Mouse (Mus musculus) heart, embryonic 11.5 days (tissue): ENCODE data around the gene Cdc42se1. TPM values are rescaled to one million over a fixed set of nuclear protein-coding genes. Genes with fewer than 3 reads are reported as not detected.

Experiments
- ATAC-seq: fragments of 200-750 bp; cut with Nextera tagmentation; replicated peaks from 2 replicates; pipeline ENCODE4 v1.8.0; 2017; ENCODE audit warnings: moderate library complexity; ENCODE audit not compliant: insufficient number of reproducible peaks, low FRiP score, low TSS enrichment
- H3K27ac ChIP-seq: fragments of 300-500 bp; sonication (generic); 2 replicates; pipeline ENCODE4 v1.5.1; 2014; ENCODE audit warnings: mild to moderate bottlenecking, low read depth, low read length
- H3K27me3 ChIP-seq: fragments of 300-500 bp; sonication (generic); 2 replicates; pipeline ENCODE4 v1.6.1; 2014; ENCODE audit warnings: mild to moderate bottlenecking, low read length, mixed read lengths; ENCODE audit not compliant: control insufficient read depth, insufficient read depth
- H3K36me3 ChIP-seq: fragments of 300-500 bp; sonication (generic); 2 replicates; pipeline ENCODE4 v1.6.1; 2014; ENCODE audit warnings: mild to moderate bottlenecking, low read length, moderate library complexity, mixed read lengths; ENCODE audit not compliant: control insufficient read depth, insufficient read depth
- H3K4me1 ChIP-seq: fragments of 300-500 bp; sonication (generic); 2 replicates; pipeline ENCODE4 v1.6.1; 2014; ENCODE audit warnings: low read length; ENCODE audit not compliant: control insufficient read depth, insufficient read depth
- H3K4me2 ChIP-seq: fragments of 300-500 bp; sonication (generic); 2 replicates; pipeline ENCODE4 v1.6.1; 2014; ENCODE audit warnings: mild to moderate bottlenecking, moderate library complexity
- H3K4me3 ChIP-seq: fragments of 300-500 bp; sonication (generic); 2 replicates; pipeline ENCODE4 v1.5.1; 2014; ENCODE audit warnings: low read depth, low read length
- H3K9ac ChIP-seq: fragments of 300-500 bp; sonication (generic); 2 replicates; pipeline ENCODE4 v1.6.1; 2014; ENCODE audit warnings: mild to moderate bottlenecking, low read depth, low read length, moderate library complexity
- H3K9me3 ChIP-seq: fragments of 300-500 bp; sonication (generic); replicated peaks from 2 replicates; pipeline ENCODE4 v1.6.1; 2016; ENCODE audit warnings: low read length; ENCODE audit not compliant: control insufficient read depth
- WGBS: fragments of 180-500 bp; shearing (Covaris S2); extraction: QIAGEN DNeasy Blood & Tissue Kit; methylation state at CpG from one replicate; pipeline ENCODE4 v1.1.7; 2014; ENCODE audit not compliant: insufficient replicate concordance; 5-methylcytosine and 5-hydroxymethylcytosine counted together
- polyA plus RNA-seq: library from polyadenylated mRNA; unstranded; fragments of >200 nt; fragmentation: Nextera tagmentation; extraction: Ambion mirVana; gene quantifications from 2 replicates; pipeline ENCODE4 v1.2.1, GENCODE M21; 2014

Cdc42se1 gene
- polyA plus RNA-seq, 1 experiment from 2014 or later: 62.3 TPM

- no peaks in the 10 kb centered on the region for H3K4me1 ChIP-seq
- WGBS: 22% methylated on average over 4 of the region's 4 CpGs
- peak overlapping the region; percentile 64 for H3K4me3 ChIP-seq
- no peak; the same call in 1 of the 2 replicates for ATAC-seq
- H3K9ac ChIP-seq: peak overlapping the region; percentile 86
- peak overlapping the region; percentile 97 for H3K27ac ChIP-seq
- no peaks in the 10 kb centered on the region for H3K27me3 ChIP-seq
- H3K9me3 ChIP-seq: no peaks in the 10 kb centered on the region
- peaks cover 7% of the 10 kb centered on the region; the same call in 1 of the 2 replicates for H3K36me3 ChIP-seq
- peak overlapping the region; percentile 70 for H3K4me2 ChIP-seq
These were observed 11.8 kb upstream of the Cdc42se1 start for GRCm38 (mm10) chr3:95216655-95217254.

- Histone ChIP-seq H3K4me2 (peak within 1 kb of the TSS; percentile 70), H3K4me3 (peak within 1 kb of the TSS; percentile 64), H3K36me3 (peaks cover 7% of the 10 kb centered on the region; the same call in 1 of the 2 replicates), H3K9ac (peak within 1 kb of the TSS; percentile 86), H3K27me3 (no peaks in the 10 kb centered on the region), H3K4me1 (no peaks in the 10 kb centered on the region), H3K27ac (peak within 1 kb of the TSS; percentile 97), H3K9me3 (no peaks in the 10 kb centered on the region)
- ATAC-seq: peak; percentile 89
- under 1% methylated on average over 54 of the region's 56 CpGs for WGBS
These were observed 11.0 kb upstream of the Cdc42se1 start, which contains the start of gene Gabpb2 for GRCm38 (mm10) chr3:95217255-95218134. TSS of gene Gabpb2 (minus strand) at chr3:95217916.

- Histone ChIP-seq H3K4me1 (no peaks in the 10 kb centered on the region), H3K27ac (peak overlapping the region; percentile 97), H3K9me3 (no peaks in the 10 kb centered on the region), H3K36me3 (peaks cover 15% of the 10 kb centered on the region), H3K4me2 (peak overlapping the region; percentile 70), H3K9ac (peak overlapping the region; percentile 86), H3K4me3 (peak overlapping the region; percentile 64), H3K27me3 (no peaks in the 10 kb centered on the region)
- WGBS: 68% methylated on average over 6 of the region's 6 CpGs
- no peak for ATAC-seq
These were observed 9.9 kb upstream of the Cdc42se1 start for GRCm38 (mm10) chr3:95218466-95219137.

GRCm38 (mm10) chr3:95223041-95223440 is 5.5 kb upstream of the Cdc42se1 start:
- WGBS: 82% methylated on average over 2 of the region's 2 CpGs
- ATAC-seq: no peak
- H3K27ac ChIP-seq: no peak overlapping the region
- H3K27me3 ChIP-seq: no peaks in the 10 kb centered on the region
- H3K9ac ChIP-seq: no peak overlapping the region
- H3K36me3 ChIP-seq: peaks cover 16% of the 10 kb centered on the region
- no peak overlapping the region for H3K4me3 ChIP-seq
- H3K9me3 ChIP-seq: no peaks in the 10 kb centered on the region
- no peak overlapping the region for H3K4me2 ChIP-seq
- peaks cover 9% of the 10 kb centered on the region; the same call in 1 of the 2 replicates for H3K4me1 ChIP-seq

DNA sequence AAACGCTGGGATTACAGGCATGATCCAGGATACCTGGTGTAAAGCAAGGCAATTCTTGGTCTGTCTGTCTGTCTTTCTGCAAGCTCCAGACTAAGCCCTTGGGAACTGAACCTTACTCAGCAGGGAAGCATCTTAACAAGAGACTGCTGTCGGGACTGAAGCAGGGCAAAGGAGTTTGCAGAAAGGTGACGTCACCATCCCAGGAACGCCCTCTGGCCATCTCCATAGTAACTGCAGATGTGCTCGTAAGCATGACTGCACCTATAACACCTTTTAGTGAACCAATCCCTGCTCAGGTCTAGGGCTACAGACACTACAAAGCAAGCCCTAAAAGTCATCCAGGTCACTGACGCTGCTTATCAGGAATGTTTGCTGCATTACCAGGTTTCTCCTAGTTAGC is 4.2 kb upstream of the Cdc42se1 start:
- Histone ChIP-seq H3K4me3 (no peak overlapping the region), H3K4me1 (peaks cover 9% of the 10 kb centered on the region; the same call in 1 of the 2 replicates), H3K4me2 (no peak overlapping the region), H3K36me3 (peaks cover 16% of the 10 kb centered on the region), H3K9me3 (no peaks in the 10 kb centered on the region), H3K9ac (no peak overlapping the region), H3K27me3 (no peaks in the 10 kb centered on the region), H3K27ac (no peak overlapping the region)
- WGBS: 36% methylated on average over 6 of the region's 6 CpGs
- ATAC-seq: no peak

DNA sequence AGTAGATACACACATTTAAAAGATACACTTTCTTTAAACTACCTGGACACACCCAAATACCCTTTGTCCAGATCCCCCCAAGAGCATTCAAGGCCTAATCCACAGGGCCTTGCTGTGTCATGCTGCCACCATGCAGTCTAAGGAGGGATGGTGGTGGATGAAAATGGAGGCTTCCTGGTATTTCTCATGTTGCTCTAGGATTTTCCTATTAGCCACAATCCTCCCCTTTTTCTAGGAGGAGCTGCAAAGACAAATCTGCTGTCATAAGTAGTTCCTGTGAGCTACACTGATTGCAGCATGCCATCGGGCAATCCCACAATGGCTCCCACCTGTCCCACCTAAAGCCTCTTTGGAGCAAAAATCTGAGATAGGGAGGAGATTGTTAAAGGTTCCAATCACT is 1.3 kb upstream of the Cdc42se1 start:
- Histone ChIP-seq H3K9me3 (no peaks in the 10 kb centered on the region), H3K4me3 (peak overlapping the region; percentile 92), H3K4me2 (peak overlapping the region; percentile 96), H3K27ac (no peak overlapping the region), H3K27me3 (no peaks in the 10 kb centered on the region), H3K36me3 (peaks cover 22% of the 10 kb centered on the region), H3K9ac (peak overlapping the region; percentile 52; the same call in 1 of the 2 replicates), H3K4me1 (peaks cover 32% of the 10 kb centered on the region)
- no peak for ATAC-seq
- WGBS: 34% methylated on average over 1 of the region's 1 CpGs

- Histone ChIP-seq H3K9me3 (no peaks in the 10 kb centered on the region), H3K9ac (peak overlapping the region; percentile 95), H3K36me3 (peaks cover 29% of the 10 kb centered on the region), H3K4me2 (peak overlapping the region; percentile 96), H3K4me1 (peaks cover 39% of the 10 kb centered on the region), H3K27me3 (no peaks in the 10 kb centered on the region), H3K4me3 (peak overlapping the region; percentile 92), H3K27ac (peak overlapping the region; percentile 97)
- 0 out of 2 replicates have a peak, but pooled peaks have one; percentile 3 for ATAC-seq
- under 1% methylated on average over 43 of the region's 43 CpGs for WGBS
These were observed 605 bp downstream of the Cdc42se1 start for GRCm38 (mm10) chr3:95228894-95229780.
